Mouse (Mus musculus): ENCODE results near the gene Ssbp3. TPM values are rescaled to one million over a fixed set of nuclear protein-coding genes. Genes with fewer than 3 reads are reported as not detected.

Ssbp3 gene
- polyA plus RNA-seq, 1 experiment: 257 TPM

DNA sequence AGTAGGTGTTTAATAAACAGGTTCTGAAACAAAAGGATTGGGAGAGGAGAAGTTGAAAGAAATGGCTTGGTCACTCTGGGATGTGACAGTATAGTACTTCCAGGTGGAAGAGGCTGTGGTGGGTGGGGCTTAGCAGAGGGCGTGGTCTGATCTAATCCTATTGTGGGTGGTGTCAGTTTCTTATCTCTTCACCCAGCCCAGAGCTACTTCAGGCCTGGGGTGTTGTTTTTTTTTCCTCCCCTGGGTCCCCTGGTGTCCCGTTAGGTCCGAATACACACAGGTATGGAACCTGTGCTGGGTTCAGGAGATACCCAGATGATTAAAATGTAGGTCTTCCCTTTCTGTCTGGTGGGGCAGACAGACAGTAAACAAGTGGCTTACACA is 2.1 kb upstream of the Ssbp3 start:
- no peak for DNase-seq (ENCODE audit: low read depth)
- TF ChIP-seq CTCF (IDR thresholded peaks at IDR 0.05; ENCODE audit: borderline replicate concordance, extremely low read depth, insufficient read depth, insufficient read length): no peak
- TF ChIP-seq POLR2A (IDR thresholded peaks at IDR 0.05; ENCODE audit: borderline replicate concordance, extremely low read depth, insufficient read depth, insufficient read length, poor library complexity, severe bottlenecking): no peak

DNA sequence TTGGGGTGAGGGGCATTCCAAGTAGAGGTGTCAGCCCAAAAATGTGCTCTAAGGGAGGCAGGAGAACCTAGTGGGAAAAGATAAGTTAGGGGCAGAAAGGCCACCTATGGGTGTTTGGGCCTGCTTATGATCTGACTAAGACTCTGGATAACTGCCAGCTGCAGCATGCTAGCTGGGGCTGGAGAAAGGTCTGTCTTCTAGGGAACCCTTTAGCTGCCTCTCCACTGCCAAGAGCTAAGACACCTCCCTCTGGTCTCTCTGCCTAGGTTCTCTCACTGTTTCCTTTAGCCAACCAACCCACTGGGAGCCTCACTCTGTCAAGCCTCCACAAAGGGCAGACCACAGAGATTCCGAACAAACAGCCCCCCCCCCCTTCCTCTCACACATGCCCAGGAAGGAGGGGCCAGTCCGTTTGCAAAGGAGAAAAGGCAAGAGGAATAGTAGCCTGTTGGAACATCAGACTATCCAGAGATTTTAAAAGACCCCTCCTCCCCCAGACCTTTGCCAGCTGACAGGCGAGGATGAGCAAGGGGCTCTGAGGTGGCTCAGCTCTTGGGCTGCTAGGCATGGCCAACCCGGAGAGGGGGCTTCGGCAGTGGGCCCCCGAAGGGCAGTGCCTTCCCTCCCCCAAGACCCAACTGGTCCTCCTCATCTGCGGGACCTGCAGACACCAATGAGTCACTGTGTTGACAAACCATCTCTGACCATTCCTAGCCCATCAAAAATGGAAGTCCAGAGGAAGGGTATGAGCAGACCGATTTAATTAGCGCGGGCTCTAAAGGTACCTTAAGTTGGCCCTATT is 1.4 kb upstream of the Ssbp3 start:
- peak; percentile 83 for DNase-seq (ENCODE audit: low read depth)
- TF ChIP-seq POLR2A (IDR thresholded peaks at IDR 0.05; ENCODE audit: borderline replicate concordance, extremely low read depth, insufficient read depth, insufficient read length, poor library complexity, severe bottlenecking): no peak
- no peak for TF ChIP-seq CTCF (IDR thresholded peaks at IDR 0.05; ENCODE audit: borderline replicate concordance, extremely low read depth, insufficient read depth, insufficient read length)

DNA sequence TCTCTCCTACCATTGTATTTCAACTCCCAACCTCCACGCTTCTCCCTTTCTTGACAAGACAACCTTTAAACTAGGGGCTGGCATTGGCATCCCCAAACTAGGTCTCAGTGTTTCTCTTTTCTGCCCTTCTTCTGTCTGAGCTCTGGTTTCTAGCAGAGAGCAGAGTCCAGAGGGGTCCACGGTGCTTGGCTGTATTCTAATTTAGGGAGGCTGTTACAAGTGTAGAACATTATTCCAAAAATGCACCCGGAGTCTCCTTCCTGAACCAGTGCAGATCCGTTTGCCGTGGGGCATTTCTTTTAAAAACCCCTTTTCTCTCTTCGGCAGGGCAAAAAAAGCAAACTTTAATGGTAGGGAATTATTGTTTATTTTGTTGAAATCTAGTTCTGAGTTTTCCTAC is 704 bp upstream of the Ssbp3 start:
- DNase-seq (ENCODE audit: low read depth): no peak
- TF ChIP-seq CTCF (IDR thresholded peaks at IDR 0.05; ENCODE audit: borderline replicate concordance, extremely low read depth, insufficient read depth, insufficient read length) (no peak), POLR2A (IDR thresholded peaks at IDR 0.05; ENCODE audit: borderline replicate concordance, extremely low read depth, insufficient read depth, insufficient read length, poor library complexity, severe bottlenecking) (no peak)

DNA sequence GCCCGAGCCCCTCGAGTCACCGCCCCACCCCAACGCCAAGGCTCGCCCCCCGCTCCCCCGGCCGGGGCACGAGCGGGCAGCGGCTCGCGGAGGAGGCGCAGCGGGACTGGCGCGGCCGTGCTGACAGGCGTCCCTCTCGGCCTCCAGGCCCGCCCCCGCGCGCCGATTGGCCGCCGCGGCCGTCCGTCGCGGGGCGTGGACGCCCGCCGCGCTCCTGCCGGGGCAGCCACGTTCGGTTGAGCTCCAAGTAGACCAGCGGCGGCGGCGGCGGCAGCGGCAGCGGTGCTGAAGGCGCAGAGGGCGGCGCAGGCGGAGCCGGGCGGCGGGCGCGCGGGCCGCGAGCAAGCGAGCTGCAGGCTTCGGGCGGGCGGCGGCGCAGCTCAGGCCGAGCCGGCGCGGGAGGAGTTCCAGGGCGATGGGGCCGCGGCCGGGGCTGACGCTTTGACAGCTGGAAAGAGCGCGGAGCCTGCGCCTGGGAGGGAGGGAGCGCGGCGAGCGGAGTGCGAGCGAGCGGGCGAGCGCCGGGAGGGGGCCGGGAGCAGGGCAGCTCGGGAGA is 823 bp downstream of the Ssbp3 start:
- TF ChIP-seq POLR2A (IDR thresholded peaks at IDR 0.05; ENCODE audit: borderline replicate concordance, extremely low read depth, insufficient read depth, insufficient read length, poor library complexity, severe bottlenecking) (peak; percentile 85), CTCF (IDR thresholded peaks at IDR 0.05; ENCODE audit: borderline replicate concordance, extremely low read depth, insufficient read depth, insufficient read length) (no peak)
- peak; percentile 96 for DNase-seq (ENCODE audit: low read depth)

DNA sequence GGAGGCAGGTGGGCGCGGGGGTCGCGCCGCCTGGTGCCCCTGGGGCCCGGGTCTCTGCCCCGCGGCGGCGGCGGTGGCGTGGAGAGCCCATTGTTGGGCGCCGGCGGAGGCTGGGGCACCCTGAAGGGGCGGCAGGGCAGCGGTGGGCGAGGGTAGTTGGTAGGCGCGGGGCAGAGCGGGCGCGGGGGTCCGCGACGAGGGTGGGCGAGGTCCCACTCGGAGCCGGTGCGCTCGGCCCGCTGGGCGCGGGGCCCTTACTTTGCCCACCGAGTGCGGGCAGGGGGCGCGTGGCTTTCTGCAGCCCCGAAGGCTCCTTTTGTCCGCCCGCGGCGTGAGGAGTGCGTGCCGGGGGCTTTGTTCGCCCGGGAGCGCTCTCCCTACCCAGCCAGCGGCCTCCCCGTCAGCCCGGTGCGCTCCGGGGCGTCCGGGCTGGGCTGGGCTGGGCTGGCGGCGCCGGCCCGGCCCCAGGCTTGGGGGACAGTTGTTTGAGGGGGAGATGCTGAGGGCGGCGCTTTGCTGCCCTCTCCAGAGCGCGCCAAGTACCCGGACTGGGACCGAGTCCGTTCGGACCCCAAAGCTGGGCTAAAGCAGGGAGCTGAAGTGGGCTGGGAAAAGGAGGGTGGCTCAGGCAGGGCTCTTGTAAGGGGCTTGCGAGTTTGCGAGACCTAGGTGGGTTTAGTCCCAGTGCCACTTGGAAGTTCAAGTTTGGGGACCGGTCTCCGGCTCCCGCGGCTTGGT is 1.6 kb downstream of the Ssbp3 start:
- TF ChIP-seq POLR2A (IDR thresholded peaks at IDR 0.05; ENCODE audit: borderline replicate concordance, extremely low read depth, insufficient read depth, insufficient read length, poor library complexity, severe bottlenecking) (no peak), CTCF (IDR thresholded peaks at IDR 0.05; ENCODE audit: borderline replicate concordance, extremely low read depth, insufficient read depth, insufficient read length) (no peak)
- peak; percentile 60 for DNase-seq (ENCODE audit: low read depth)

DNA sequence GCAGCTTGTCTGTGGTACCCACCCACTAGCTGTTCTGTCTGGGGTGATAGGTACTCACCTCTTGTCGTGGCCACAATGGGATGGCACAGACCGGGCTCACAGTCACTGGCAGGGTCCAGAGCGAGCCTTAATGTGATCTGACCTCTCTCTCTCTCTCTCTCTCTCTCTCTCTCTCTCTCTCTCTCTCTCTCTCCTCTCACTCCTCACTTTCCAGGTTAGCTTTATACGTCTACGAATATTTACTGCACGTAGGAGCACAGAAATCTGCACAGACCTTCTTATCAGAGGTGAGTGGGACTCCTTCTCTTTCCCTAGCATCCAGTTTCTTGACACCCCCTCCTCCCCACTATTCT is 2.2 kb downstream of the Ssbp3 start:
- no peak for TF ChIP-seq CTCF (IDR thresholded peaks at IDR 0.05; ENCODE audit: borderline replicate concordance, extremely low read depth, insufficient read depth, insufficient read length)
- TF ChIP-seq POLR2A (IDR thresholded peaks at IDR 0.05; ENCODE audit: borderline replicate concordance, extremely low read depth, insufficient read depth, insufficient read length, poor library complexity, severe bottlenecking): no peak
- no peak for DNase-seq (ENCODE audit: low read depth)

DNA sequence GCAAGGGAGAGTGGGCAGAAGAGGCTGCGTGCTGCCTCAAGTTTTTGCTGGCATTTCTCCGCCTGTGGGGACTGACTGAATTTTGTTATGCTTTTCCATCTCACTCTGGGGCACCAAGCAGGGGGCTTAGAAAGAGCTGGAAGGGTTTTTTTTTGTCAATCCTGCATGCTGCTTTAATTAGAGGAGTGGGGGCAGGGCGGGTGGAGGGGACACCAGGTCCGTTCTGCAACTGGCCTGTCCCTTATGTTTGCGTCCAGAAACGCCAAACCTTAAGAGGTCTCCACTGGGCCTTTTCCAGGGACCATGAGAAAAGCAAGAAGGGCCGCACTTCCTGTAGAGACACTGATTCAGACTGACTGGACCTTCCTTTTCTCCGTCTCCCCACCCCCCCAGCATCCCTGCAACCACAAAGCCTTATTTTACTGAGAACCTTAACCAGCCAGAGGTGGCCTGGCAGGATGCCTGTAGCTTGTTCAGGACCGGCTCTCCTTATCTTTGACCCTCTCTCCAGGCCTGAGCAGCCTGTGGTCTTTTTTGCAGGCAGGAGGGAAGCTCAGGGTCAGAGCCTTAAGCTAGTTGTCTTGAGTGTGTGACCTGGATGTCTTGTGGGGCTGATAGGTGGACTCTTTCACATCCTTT is 3.0 kb downstream of the Ssbp3 start:
- no peak for DNase-seq (ENCODE audit: low read depth)
- TF ChIP-seq CTCF (IDR thresholded peaks at IDR 0.05; ENCODE audit: borderline replicate concordance, extremely low read depth, insufficient read depth, insufficient read length) (no peak), POLR2A (IDR thresholded peaks at IDR 0.05; ENCODE audit: borderline replicate concordance, extremely low read depth, insufficient read depth, insufficient read length, poor library complexity, severe bottlenecking) (no peak)

DNA sequence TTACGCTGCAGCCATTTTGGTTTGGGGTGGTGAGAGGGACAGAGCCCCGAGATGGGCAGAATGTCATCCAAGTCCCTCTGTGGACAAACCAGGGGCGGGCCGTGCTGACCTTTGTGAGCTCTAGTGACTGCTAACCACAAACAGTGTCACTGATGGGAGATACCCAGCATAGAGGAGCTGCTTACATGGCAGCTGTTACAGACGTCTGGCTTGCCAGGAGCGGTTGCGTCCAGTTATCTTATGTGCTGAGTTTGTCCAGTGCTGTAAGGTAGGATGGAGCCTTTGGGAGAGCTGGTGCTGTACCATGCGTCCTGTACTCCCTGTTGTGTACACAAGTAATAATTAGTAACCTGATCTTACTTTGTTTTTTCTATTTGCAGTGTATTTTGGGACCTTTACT is 4.8 kb downstream of the Ssbp3 start:
- DNase-seq (ENCODE audit: low read depth): no peak
- TF ChIP-seq CTCF (IDR thresholded peaks at IDR 0.05; ENCODE audit: borderline replicate concordance, extremely low read depth, insufficient read depth, insufficient read length) (no peak), POLR2A (IDR thresholded peaks at IDR 0.05; ENCODE audit: borderline replicate concordance, extremely low read depth, insufficient read depth, insufficient read length, poor library complexity, severe bottlenecking) (no peak)

DNA sequence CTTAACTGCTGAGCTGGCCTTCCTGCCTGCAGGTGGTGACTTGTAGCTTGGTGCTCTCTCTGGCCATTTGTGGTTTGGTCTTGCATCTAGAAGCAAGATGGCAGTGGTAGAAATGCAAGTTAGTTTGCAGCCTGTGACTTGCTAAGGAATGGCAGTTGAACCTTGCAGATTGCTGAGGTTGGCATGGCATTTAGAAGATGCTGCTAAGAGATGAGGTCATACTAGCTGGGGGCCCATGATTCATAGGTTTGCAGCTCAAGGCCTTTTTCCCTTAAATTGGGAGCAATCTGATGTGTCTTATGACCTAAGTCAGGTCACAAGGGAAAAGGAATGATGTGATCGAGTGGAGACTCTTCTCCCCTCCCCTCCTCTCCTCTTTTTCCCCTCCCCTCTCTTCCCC is 7.8 kb downstream of the Ssbp3 start:
- DNase-seq (ENCODE audit: low read depth): no peak
- TF ChIP-seq CTCF (IDR thresholded peaks at IDR 0.05; ENCODE audit: borderline replicate concordance, extremely low read depth, insufficient read depth, insufficient read length) (no peak), POLR2A (IDR thresholded peaks at IDR 0.05; ENCODE audit: borderline replicate concordance, extremely low read depth, insufficient read depth, insufficient read length, poor library complexity, severe bottlenecking) (no peak)

DNA sequence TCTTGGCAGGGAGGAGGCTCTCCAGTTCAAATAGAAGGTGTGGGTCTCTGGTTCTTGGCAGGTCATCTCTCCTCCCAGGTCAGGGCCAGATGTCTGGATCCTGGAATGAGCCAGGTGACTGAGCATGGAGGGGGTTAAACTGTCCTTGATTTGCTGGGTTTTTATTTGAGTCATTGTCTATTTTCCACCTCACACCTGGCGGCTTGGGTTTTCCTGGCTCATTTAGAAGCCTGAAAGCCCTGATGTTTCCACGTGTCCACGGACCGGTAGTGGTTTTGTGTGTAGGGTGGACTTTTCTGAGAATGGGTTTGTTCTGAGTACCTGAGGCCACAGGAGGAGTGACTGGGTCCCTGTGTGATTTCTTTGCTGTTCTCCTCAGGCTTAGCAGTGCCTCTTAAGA is 9.6 kb downstream of the Ssbp3 start:
- TF ChIP-seq CTCF (IDR thresholded peaks at IDR 0.05; ENCODE audit: borderline replicate concordance, extremely low read depth, insufficient read depth, insufficient read length): no peak
- TF ChIP-seq POLR2A (IDR thresholded peaks at IDR 0.05; ENCODE audit: borderline replicate concordance, extremely low read depth, insufficient read depth, insufficient read length, poor library complexity, severe bottlenecking): no peak
- DNase-seq (ENCODE audit: low read depth): no peak

Measured in brain, embryonic 14.5 days (tissue).